Mouse (Mus musculus): ENCODE measurements around the gene Spryd3.

- TF ChIP-seq CTCF (IDR thresholded peaks at IDR 0.05; ENCODE audit: low read depth, low read length) (no peak), POLR2A (IDR thresholded peaks at IDR 0.05; ENCODE audit: borderline replicate concordance, low read depth, low read length) (no peak)
These were observed 7.2 kb upstream of the Spryd3 start for GRCm38 (mm10) chr15:102142914-102143912.

Measured in bone marrow macrophage, adult 2 months (primary cell).